Mouse (Mus musculus): ENCODE measurements around the gene Rnf183.
A peak's percentile ranks its signal among the peaks of the same experiment; 100 is the strongest.
"Not testable (repeated sequence)": the region's sequence is repeated elsewhere in the genome, so short reads cannot be mapped to it uniquely, and the experiment has no call there.

Gene Rnf183

GRCm38 (mm10) chr4:62435081-62435480, at the start of gene Rnf183:
Rnf183 (minus strand) TSS chr4:62435252.
- no peak for DNase-seq (ENCODE audit: low spot score)

- no peak for DNase-seq (ENCODE audit: low spot score)
These were observed 45.9 kb upstream of the Rnf183 start for GRCm38 (mm10) chr4:62480709-62481605.

DNA sequence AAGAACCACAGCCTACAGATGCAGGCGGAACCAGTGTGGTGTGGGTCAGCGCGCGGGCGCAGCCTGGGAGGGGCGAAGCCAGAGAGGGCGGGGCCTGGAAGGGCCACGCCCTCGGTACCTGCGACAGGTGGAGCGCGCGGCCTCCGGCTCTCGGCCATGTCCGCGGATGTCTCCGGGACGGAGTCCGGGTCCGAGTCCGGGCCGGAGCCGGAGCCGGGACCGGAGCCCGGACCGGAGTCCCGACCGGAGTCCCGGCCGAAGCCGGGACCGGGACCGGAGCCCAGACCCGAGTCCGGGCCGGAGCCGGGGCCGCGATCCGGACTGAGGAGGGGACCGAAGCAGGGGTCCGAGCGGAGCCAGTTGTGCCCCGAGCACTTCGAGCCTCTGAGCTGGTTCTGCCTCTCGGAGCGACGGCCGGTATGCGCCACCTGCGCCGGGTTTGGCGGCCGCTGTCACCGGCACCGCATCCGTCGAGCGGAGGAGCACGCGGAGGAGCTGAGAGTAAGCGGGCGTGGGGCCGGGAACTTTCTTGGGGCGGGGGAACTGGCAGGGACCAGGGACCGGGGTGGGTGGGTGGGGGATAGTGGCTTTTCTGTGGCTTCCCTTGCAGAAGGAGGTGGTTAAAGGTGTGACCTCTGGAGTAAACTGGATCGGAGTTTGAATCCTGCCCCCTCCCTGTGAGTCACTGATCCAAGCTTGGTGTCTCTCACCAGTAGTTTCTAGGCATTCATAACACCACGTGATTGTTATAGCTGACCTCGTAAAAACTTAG, 45.1 kb upstream of the Rnf183 start, which contains the start of gene Bspry:
Bspry (plus strand) TSS at position 117 of the 772 bp plus-strand sequence.
- DNase-seq (ENCODE audit: low spot score), result peak; percentile 79

- not testable (repeated sequence) for DNase-seq (ENCODE audit: low spot score)
These were observed 44.5 kb upstream of the Rnf183 start for GRCm38 (mm10) chr4:62479593-62479936.

DNA sequence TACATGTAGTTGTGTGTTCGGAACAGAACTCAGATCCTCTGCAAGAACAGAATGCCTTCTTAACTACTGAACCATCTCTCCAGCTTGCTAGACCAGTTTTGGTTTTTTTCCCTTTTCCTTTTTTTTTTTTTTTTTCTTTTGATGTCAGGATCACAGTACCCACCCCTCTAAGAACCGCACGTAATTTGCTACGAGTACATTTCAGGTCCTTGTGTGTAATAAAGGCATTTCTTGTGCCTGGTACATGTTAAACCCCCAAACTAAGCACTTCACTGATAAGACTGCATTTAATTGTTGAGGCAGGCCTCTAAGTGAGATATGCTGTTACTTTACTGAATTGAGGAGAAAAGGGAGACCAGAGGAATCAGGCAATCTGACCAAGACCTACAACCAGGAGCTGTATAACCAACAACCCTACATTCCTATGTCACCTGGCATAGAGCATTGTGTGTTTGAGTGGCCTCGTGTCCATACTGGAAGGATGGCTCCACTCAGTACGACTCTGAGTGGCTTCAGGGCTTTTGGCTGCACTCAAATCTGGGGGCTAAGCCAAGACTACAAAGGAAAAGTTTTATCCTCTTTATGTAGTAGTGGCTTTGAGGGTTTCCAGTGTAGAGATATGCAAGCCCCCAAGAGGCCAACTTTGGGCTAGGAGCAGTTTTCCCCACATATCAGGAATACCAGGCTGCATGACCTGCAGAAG, 42.6 kb upstream of the Rnf183 start:
- DNase-seq (ENCODE audit: low spot score), result no peak

DNA sequence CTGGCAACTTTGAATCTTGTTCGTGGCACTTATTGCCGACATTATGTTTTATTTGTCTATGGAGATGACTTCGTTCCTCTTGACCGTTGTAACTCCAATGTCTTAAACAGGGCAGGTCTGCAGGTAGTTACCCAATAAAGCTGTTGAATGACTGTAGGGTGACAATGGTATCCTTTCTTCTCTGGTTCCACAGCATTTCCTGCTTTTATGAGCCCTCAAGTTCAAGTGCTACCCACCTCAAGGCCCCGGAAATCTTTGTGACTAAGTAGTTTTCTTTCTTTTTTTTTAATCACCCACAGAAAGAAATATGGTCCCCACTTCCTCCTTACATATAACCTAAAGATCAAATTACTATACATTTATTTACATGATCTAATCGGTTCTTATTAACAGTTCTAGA, 40.7 kb upstream of the Rnf183 start:
- DNase-seq (ENCODE audit: low spot score), result no peak

- DNase-seq (ENCODE audit: low spot score), result no peak
These were observed 40.1 kb upstream of the Rnf183 start for GRCm38 (mm10) chr4:62475131-62475530.

DNA sequence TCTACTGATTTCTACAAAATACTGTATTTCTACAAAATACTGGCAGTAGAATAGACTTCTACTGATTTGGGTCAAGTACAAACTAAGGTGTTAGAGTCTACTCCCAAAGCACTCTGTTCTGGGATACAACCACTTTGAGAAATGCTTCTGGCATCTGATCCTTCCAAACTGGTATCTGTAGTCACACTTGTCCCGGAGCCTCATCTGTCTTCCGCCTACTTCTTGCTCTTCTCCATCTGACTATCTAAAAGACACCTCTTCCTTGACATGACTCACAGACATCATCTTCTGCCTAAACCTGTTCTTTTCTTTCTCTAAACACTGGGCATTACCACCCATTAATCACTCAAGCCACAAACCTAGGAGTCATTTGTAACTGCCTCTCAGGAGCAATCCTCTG, 37.0 kb upstream of the Rnf183 start:
- DNase-seq (ENCODE audit: low spot score), result no peak

- peak; percentile 76 for DNase-seq (ENCODE audit: low spot score)
These were observed 35.6 kb upstream of the Rnf183 start, which contains the start of gene Wdr31 for GRCm38 (mm10) chr4:62470598-62471051. Wdr31 (minus strand) TSS chr4:62470896.

GRCm38 (mm10) chr4:62468158-62468557, 33.1 kb upstream of the Rnf183 start:
- no peak for DNase-seq (ENCODE audit: low spot score)

DNA sequence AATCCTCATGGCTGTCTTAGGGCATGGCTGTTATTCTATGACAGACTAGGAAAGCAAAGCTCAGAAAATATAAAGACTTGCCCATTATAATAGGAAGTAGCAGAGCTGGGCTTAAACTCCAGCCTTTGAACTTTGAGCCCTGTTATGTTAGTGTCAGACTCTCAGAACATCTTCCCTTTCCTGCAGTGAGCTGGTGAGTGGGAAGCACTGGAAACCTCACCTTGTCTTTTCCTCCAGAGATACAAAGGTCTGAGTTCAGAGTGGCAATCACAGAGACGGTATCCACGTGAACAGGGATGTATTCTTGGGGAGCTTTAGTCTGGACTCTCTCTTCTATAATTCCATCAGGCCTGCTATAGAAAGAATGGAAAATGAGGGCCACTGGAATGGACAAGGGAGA, 28.1 kb upstream of the Rnf183 start:
- no peak for DNase-seq (ENCODE audit: low spot score)

- no peak for DNase-seq (ENCODE audit: low spot score)
These were observed 25.3 kb upstream of the Rnf183 start for GRCm38 (mm10) chr4:62460348-62460747.

DNA sequence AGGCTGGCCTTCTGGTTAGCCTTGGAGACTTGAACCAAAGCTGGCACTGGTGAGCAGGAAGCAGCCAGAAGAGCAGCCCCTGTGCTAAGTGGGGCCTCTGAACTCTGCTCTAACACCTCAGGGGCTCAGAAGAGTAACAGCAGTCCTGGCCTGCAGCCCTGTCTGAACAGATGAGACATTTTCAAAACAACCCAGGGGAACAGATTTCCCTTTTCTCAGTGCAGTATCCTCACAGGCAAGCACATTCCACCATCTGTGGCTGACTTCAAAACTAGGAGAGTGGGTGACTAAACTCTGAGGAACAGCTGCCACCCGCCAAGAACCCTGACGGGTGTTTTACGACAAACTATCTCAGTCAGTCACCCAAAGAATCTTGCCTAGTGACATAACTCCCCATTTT, 24.0 kb upstream of the Rnf183 start:
- no peak for DNase-seq (ENCODE audit: low spot score)

DNA sequence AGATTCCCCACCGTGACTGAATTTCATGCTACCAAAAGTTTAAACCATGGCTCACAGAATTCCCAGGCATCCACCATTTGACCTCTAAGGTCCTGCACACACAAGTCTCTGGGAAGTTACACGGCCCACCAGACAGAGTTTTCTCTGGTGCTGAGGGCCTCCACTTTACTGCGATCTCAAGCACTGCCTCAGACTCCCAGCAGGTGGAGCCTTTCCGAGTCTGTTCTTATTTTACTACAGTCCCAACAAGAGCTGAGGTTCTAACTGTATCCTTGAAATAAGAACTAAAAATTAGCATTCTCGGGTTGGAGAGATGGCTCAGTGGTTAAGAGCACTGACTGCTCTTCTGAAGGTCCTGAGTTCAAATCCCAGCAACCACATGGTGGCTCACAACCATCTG, 19.9 kb upstream of the Rnf183 start:
- DNase-seq (ENCODE audit: low spot score), result peak; percentile 42

DNA sequence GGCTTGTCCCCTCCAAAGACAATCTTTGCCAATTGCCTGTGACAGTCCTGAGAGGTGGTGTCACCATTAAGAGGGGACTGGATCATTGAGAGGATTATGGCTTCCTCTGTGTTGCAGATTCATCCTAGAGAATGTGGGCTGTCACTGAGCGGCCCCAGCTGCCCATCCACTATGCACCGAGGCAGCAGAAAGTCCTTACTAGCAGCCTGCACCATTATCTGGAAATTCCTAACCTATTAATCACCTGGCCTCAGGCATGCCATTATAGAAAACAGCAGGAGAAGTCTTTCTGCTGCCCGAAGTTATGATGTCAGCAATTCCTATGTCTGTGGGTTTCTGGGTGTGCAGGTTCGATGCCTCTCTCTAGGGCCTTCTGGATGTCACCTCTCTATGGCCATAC, 5.9 kb upstream of the Rnf183 start:
- DNase-seq (ENCODE audit: low spot score), result no peak

- no peak for DNase-seq (ENCODE audit: low spot score)
These were observed 5.5 kb upstream of the Rnf183 start for GRCm38 (mm10) chr4:62440544-62440943.

GRCm38 (mm10) chr4:62439793-62440192, 4.7 kb upstream of the Rnf183 start:
- DNase-seq (ENCODE audit: low spot score), result no peak

DNA sequence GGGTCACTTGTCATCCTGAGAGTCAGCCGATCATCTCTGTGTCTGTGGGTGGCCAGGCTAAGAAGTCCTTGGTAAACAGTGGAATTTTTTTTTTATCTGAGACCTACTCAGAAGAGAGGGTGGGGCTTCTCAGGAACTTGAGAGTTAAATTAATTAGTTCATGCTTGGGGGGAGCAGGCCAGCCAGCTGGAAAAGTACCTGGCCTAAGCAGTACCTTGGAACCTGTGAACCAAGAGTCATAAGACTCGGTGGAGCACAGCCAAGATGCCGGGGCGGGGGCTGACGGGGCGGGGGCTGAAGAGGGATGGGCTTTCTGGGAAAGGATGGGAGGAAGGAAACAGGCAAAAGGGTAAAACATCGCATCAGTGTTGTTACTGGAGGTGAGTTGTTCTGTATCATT, 2.8 kb upstream of the Rnf183 start:
- no peak for DNase-seq (ENCODE audit: low spot score)

- no peak for DNase-seq (ENCODE audit: low spot score)
These were observed 2.3 kb upstream of the Rnf183 start for GRCm38 (mm10) chr4:62437256-62437778.

DNA sequence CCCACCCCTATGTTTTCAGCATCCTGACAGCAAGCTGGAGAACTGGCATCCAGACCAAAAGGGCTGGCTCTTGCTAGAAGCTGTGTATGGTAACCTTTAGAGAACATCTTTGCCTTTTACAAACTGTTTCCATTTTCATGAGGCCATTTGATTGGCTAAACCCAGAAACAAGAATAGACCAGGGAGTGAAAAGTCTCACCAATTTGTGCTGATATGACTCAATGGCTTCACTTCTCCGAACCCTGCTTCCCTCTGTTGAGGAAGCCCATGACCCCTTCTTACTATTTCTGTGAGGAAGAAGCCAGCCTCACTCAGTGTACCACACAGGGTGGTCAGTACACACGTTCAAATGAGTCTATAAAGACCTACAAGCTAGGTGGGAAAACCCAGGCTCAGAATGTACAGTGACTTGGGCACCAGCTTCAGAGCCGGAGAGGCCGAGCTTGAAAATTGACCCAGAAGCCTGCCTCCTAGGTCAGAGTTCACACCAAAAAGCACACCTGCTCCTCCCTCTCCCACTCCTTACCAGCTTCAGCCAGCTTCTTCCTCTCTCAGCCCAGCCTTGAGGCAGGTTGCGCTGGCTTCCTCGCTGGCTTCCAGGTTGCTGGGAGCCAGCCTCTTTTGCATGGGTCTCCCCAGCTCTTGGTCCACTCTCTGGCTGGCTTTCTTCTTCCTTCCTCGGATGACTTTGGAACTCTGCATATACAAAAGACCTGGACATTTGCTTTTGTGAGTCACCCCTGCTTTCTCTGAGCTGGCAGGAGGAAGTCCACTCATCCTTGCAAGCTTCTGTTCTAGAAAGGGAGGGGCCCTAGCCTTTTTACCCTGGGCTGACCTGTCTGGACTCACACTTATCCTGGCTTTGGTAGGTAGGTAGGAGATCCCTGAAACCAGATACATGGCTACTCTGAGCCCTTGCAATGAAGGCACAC, 847 bp downstream of the Rnf183 start:
- no peak for DNase-seq (ENCODE audit: low spot score)

DNA sequence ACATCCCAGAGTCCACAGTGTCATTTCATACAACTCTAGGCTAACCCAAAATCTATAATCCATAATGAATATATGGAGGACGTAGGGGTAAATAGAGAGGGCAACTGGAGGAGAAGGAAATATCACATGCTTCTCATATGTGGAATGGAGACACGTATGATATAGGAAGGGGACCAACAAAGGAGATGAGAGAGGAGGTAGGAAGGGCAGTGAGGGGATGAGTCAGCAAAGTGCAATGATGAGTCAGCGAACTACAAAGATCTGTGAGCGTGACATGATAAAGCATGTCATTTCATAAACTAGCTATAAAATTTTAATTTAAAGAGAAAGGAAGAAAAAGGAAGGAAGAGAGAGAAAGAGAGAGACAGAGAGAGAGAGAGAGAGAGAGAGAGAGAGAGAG, 3.5 kb downstream of the Rnf183 start:
- DNase-seq (ENCODE audit: low spot score), result no peak

Data from urinary bladder, postnatal 14 days (tissue).